8 mouse cellular contexts compared by ENCODE assay signal in the genomic region with DNA sequence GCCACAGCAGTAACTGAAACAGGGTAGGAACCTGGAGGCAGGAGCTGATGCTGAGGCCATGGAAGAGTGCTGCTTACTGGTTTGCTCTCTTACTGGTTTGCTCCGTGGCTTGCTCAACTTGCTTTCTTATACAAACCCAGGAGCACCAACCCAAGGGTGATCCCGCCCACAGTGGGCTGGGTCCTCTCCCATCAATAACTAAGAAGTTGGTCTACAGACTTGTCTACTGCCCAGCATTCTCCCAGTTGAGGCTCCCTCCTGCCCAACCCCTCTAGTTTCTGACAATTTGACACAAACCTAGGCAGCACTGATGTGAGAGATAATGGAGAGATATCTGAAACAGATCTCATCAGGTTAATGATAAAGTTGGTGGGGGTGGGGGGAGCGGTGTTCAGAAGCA.
DNase-seq lines count a peak whose midpoint lies in the region; ATAC-seq lines count a peak whose summit lies in the region.
"Had no signal": no experiment of that assay in that cellular context is flagged by ENCODE, and none has a peak within 500 bp of the region (broad histone marks: within the 10 kb centered on the region; RNA-seq: fewer than 3 reads in every experiment).

No protein-coding gene starts in this region.

- H3K9me3 ChIP-seq in kidney, embryonic 16.5 days (ENCODE audit: low read length), result no peaks in the 10 kb centered on the region
- H3K9me3 ChIP-seq in embryonic facial prominence, embryonic 15.5 days (replicated peaks), result no peaks in the 10 kb centered on the region
- no peaks in the 10 kb centered on the region for H3K9me3 ChIP-seq in intestine, embryonic 15.5 days
- H3K9me3 ChIP-seq in neural tube, embryonic 13.5 days, result no peaks in the 10 kb centered on the region

- peak overlapping the region; percentile 22; the same call in 1 of the 2 replicates for H3K27ac ChIP-seq in kidney, embryonic 16.5 days (ENCODE audit: low read length)
- H3K27ac ChIP-seq in embryonic facial prominence, embryonic 15.5 days (replicated peaks), result no peak overlapping the region
- H3K27ac ChIP-seq in intestine, embryonic 15.5 days, result no peak overlapping the region
- H3K27ac ChIP-seq in neural tube, embryonic 13.5 days (replicated peaks), result peak overlapping the region; percentile 65

- H3K36me3 ChIP-seq in kidney, embryonic 16.5 days (ENCODE audit: insufficient read depth, low read length), result no peaks in the 10 kb centered on the region
- H3K36me3 ChIP-seq in embryonic facial prominence, embryonic 15.5 days, result no peaks in the 10 kb centered on the region
- H3K36me3 ChIP-seq in intestine, embryonic 15.5 days, result no peaks in the 10 kb centered on the region
- H3K36me3 ChIP-seq in neural tube, embryonic 13.5 days, result no peaks in the 10 kb centered on the region

- no peak overlapping the region for H3K9ac ChIP-seq in kidney, embryonic 16.5 days (replicated peaks; ENCODE audit: low read length)
- H3K9ac ChIP-seq in embryonic facial prominence, embryonic 15.5 days, result no peak overlapping the region
- no peak overlapping the region for H3K9ac ChIP-seq in intestine, embryonic 15.5 days
- H3K9ac ChIP-seq in neural tube, embryonic 13.5 days, result no peak overlapping the region

- ATAC-seq in kidney, embryonic 16.5 days (ENCODE audit: low FRiP score, low TSS enrichment), result no peak
- no peak for ATAC-seq in embryonic facial prominence, embryonic 15.5 days (ENCODE audit: insufficient number of reproducible peaks, low FRiP score, low TSS enrichment, low read depth)
- ATAC-seq in intestine, embryonic 15.5 days, result peak; percentile 21; the same call in 1 of the 2 replicates
- peak; percentile 15; the same call in 1 of the 2 replicates for ATAC-seq in neural tube, embryonic 13.5 days (ENCODE audit: low read depth)
- ATAC-seq in megakaryocyte progenitor cell, adult 5-6 weeks (replicated peaks; ENCODE audit: poor library complexity), result no peak

- H3K4me3 ChIP-seq in kidney, embryonic 16.5 days (ENCODE audit: low read length), result no peak overlapping the region
- no peak overlapping the region for H3K4me3 ChIP-seq in embryonic facial prominence, embryonic 15.5 days (replicated peaks)
- no peak overlapping the region for H3K4me3 ChIP-seq in intestine, embryonic 15.5 days (replicated peaks)
- H3K4me3 ChIP-seq in neural tube, embryonic 13.5 days, result no peak overlapping the region

- H3K4me1 ChIP-seq in kidney, embryonic 16.5 days (ENCODE audit: insufficient read depth, low read length), result peaks cover 38% of the 10 kb centered on the region
- peaks cover 20% of the 10 kb centered on the region for H3K4me1 ChIP-seq in embryonic facial prominence, embryonic 15.5 days
- H3K4me1 ChIP-seq in intestine, embryonic 15.5 days (replicated peaks), result peaks cover 19% of the 10 kb centered on the region
- H3K4me1 ChIP-seq in neural tube, embryonic 13.5 days (replicated peaks), result peaks cover 46% of the 10 kb centered on the region

- H3K4me2 ChIP-seq in kidney, embryonic 16.5 days (replicated peaks; ENCODE audit: low read depth, low read length), result peak overlapping the region; percentile 41
- peak overlapping the region; percentile 31 for H3K4me2 ChIP-seq in embryonic facial prominence, embryonic 15.5 days (replicated peaks)
- H3K4me2 ChIP-seq in intestine, embryonic 15.5 days (replicated peaks), result peak overlapping the region; percentile 46
- peak overlapping the region; percentile 43 for H3K4me2 ChIP-seq in neural tube, embryonic 13.5 days

- no peaks in the 10 kb centered on the region for H3K27me3 ChIP-seq in kidney, embryonic 16.5 days (ENCODE audit: insufficient read depth, low read length)
- no peaks in the 10 kb centered on the region for H3K27me3 ChIP-seq in embryonic facial prominence, embryonic 15.5 days
- H3K27me3 ChIP-seq in intestine, embryonic 15.5 days (replicated peaks), result no peaks in the 10 kb centered on the region
- H3K27me3 ChIP-seq in neural tube, embryonic 13.5 days, result no peaks in the 10 kb centered on the region

- DNase-seq in kidney, adult 8-10 months, result no peak
- no peak for DNase-seq in spleen, postnatal 14 days (ENCODE audit: low spot score in 2 of 2)
- DNase-seq: kidney, postnatal 10 days had no signal

- WGBS in kidney, embryonic 16.5 days, result 21% methylated on average over 3 of the region's 3 CpGs
- 18% methylated on average over 3 of the region's 3 CpGs for WGBS in embryonic facial prominence, embryonic 15.5 days
- 19% methylated on average over 3 of the region's 3 CpGs for WGBS in intestine, embryonic 15.5 days
- 16% methylated on average over 3 of the region's 3 CpGs for WGBS in neural tube, embryonic 13.5 days

Comparison
In these comparisons a context has a peak if more than half of its experiments do, and no peak if none do; other contexts are left out.
1. ATAC-seq: peak in intestine, embryonic 15.5 days (single experiment) and neural tube, embryonic 13.5 days (single experiment); none in kidney, embryonic 16.5 days (single experiment), embryonic facial prominence, embryonic 15.5 days (single experiment) and megakaryocyte progenitor cell, adult 5-6 weeks (single experiment).
2. H3K27ac ChIP-seq: peak in kidney, embryonic 16.5 days (single experiment) and neural tube, embryonic 13.5 days (single experiment); none in embryonic facial prominence, embryonic 15.5 days (single experiment) and intestine, embryonic 15.5 days (single experiment).
3. Peak in every context shown above with its lines, with median percentiles within 50 percentile points of each other: H3K4me2 ChIP-seq.